Mouse (Mus musculus): ENCODE measurements around the gene Lrcol1. TPM values are rescaled to one million over a fixed set of nuclear protein-coding genes. Genes with fewer than 3 reads are reported as not detected.

Lrcol1 gene
- total RNA-seq, 2 experiments from 2014 or later: not detected

- Histone ChIP-seq H3K4me3 (no peak overlapping the region), H3K27ac (no peak overlapping the region)
- no peak for DNase-seq
- no peak for TF ChIP-seq CTCF (IDR thresholded peaks at IDR 0.05)
- intact Hi-C loops (cut with DNase I): no loop called here
Measured at GRCm38 (mm10) chr5:110392727-110393126, 48.2 kb downstream of the Lrcol1 start.

- intact Hi-C loops (cut with DNase I): no loop called here
- DNase-seq: no peak
- TF ChIP-seq CTCF (IDR thresholded peaks at IDR 0.05): no peak
- no peak overlapping the region for H3K27ac ChIP-seq
- H3K4me3 ChIP-seq: no peak overlapping the region
Measured at GRCm38 (mm10) chr5:110395006-110395661, 50.6 kb downstream of the Lrcol1 start.

GRCm38 (mm10) chr5:110401101-110401500 is 56.6 kb downstream of the Lrcol1 start:
- no peak for TF ChIP-seq CTCF (IDR thresholded peaks at IDR 0.05)
- no peak overlapping the region for H3K4me3 ChIP-seq
- no peak overlapping the region for H3K27ac ChIP-seq
- no peak for DNase-seq
- intact Hi-C loops (cut with DNase I): no loop called here

- Histone ChIP-seq H3K4me3 (no peak overlapping the region), H3K27ac (no peak overlapping the region)
- DNase-seq: no peak
- TF ChIP-seq CTCF (IDR thresholded peaks at IDR 0.05): no peak
- intact Hi-C loops (cut with DNase I): no loop called here
Measured at GRCm38 (mm10) chr5:110402557-110402956, 58.0 kb downstream of the Lrcol1 start.

- no peak for TF ChIP-seq CTCF (IDR thresholded peaks at IDR 0.05)
- Histone ChIP-seq H3K27ac (no peak overlapping the region), H3K4me3 (no peak overlapping the region)
- DNase-seq: no peak
- intact Hi-C loops (cut with DNase I): no loop called here
Measured at GRCm38 (mm10) chr5:110403931-110404330, 59.4 kb downstream of the Lrcol1 start.

Other genes with a start within 250 kb of the Lrcol1 start
- not detected for gene Plcxd1, start 244.8 kb upstream of the Lrcol1 start, total RNA-seq (2021)
- 10 to 100 TPM; 13.0 to 16.4 TPM for gene Gtpbp6, start 236.5 kb upstream of the Lrcol1 start, total RNA-seq (2021)
- gene Zfp605, start 234.6 kb upstream of the Lrcol1 start, total RNA-seq (2021): 1 to 10 TPM; 4.1 to 4.2 TPM
- 10 to 100 TPM; 13.3 to 14.5 TPM for gene Chfr, start 208.9 kb upstream of the Lrcol1 start, total RNA-seq (2021)
- gene Golga3, start 168.0 kb upstream of the Lrcol1 start, total RNA-seq (2021): 10 to 100 TPM; 40.8 to 42.0 TPM
- gene Ankle2, start 113.7 kb upstream of the Lrcol1 start, total RNA-seq (2021): 10 to 100 TPM; 29.4 to 33.3 TPM
- 10 to 100 TPM; 24.2 to 29.7 TPM for gene Pgam5, start 74.8 kb upstream of the Lrcol1 start, total RNA-seq (2021)
- 10 to 100 TPM; 37.2 to 72.5 TPM for gene Pxmp2, start 58.5 kb upstream of the Lrcol1 start, total RNA-seq (2021)
- gene Pole, start 58.4 kb upstream of the Lrcol1 start, total RNA-seq (2021): 1 to 10 TPM; 1.6 to 2.0 TPM
- not detected for gene P2rx2, start 1.5 kb upstream of the Lrcol1 start, total RNA-seq (2021)
- 10 to 100 TPM; 32.7 to 36.8 TPM for gene Fbrsl1, start 103.8 kb downstream of the Lrcol1 start, total RNA-seq (2021)
- gene Galnt9, start 199.6 kb downstream of the Lrcol1 start, total RNA-seq (2021): not detected

Measured in gastrocnemius, adult 2 months (tissue).